Mouse (Mus musculus): ENCODE data around the gene Smox. TPM values are rescaled to one million over a fixed set of nuclear protein-coding genes. Genes with fewer than 3 reads are reported as not detected.
"Not testable (repeated sequence)": the region's sequence is repeated elsewhere in the genome, so short reads cannot be mapped to it uniquely, and the experiment has no call there.

Gene Smox
- total RNA-seq (2021) = 10 to 100 TPM; 20.1 to 21.0 TPM
- long read RNA-seq, experiment 1, transcript Smox-201 (7 exons, 2,270 nt) = major isoform, 16 of 24 reads
- long read RNA-seq, experiment 1, partial matches to known transcripts = 1 of 24 reads
- long read RNA-seq, experiment 1, other reads (novel, unspliced or antisense) = 2 of 24 reads
- long read RNA-seq, experiment 2, transcript Smox-201 (7 exons, 2,270 nt) = major isoform, 8 of 16 reads
- long read RNA-seq, experiment 2, partial matches to known transcripts = 2 of 16 reads
- long read RNA-seq, experiment 2, other reads (novel, unspliced or antisense) = 3 of 16 reads

- no peak for DNase-seq
Observed at GRCm38 (mm10) chr2:131491196-131491595, at the start of gene Smox. Gene Smox (plus strand): TSS chr2:131491496.

- DNase-seq = no peak
Observed at GRCm38 (mm10) chr2:131443084-131443890, 48.0 kb upstream of the Smox start.

GRCm38 (mm10) chr2:131443891-131444190 is 47.5 kb upstream of the Smox start:
- no peak for DNase-seq

GRCm38 (mm10) chr2:131446416-131446982 is 44.8 kb upstream of the Smox start:
- DNase-seq = no peak

- no peak for DNase-seq
Observed at GRCm38 (mm10) chr2:131447566-131448330, 43.5 kb upstream of the Smox start.

- DNase-seq = no peak
Observed at GRCm38 (mm10) chr2:131448353-131448752, 42.9 kb upstream of the Smox start.

GRCm38 (mm10) chr2:131449720-131450119 is 41.6 kb upstream of the Smox start:
- DNase-seq = no peak

- no peak for DNase-seq
Observed at GRCm38 (mm10) chr2:131450491-131450890, 40.8 kb upstream of the Smox start.

GRCm38 (mm10) chr2:131457728-131458127 is 33.6 kb upstream of the Smox start:
- DNase-seq = peak; percentile 38

GRCm38 (mm10) chr2:131460946-131461682 is 30.2 kb upstream of the Smox start:
- DNase-seq = peak; percentile 28

GRCm38 (mm10) chr2:131462991-131463390 is 28.3 kb upstream of the Smox start:
- no peak for DNase-seq

- no peak for DNase-seq
Observed at GRCm38 (mm10) chr2:131464147-131464546, 27.1 kb upstream of the Smox start.

- no peak for DNase-seq
Observed at GRCm38 (mm10) chr2:131466732-131467131, 24.6 kb upstream of the Smox start.

GRCm38 (mm10) chr2:131469916-131470315 is 21.4 kb upstream of the Smox start:
- peak; percentile 33 for DNase-seq

GRCm38 (mm10) chr2:131473749-131474148 is 17.5 kb upstream of the Smox start:
- no peak for DNase-seq

- DNase-seq = not testable (repeated sequence)
Observed at GRCm38 (mm10) chr2:131477105-131477504, 14.2 kb upstream of the Smox start.

GRCm38 (mm10) chr2:131477917-131478316 is 13.4 kb upstream of the Smox start:
- DNase-seq = no peak

GRCm38 (mm10) chr2:131478349-131478748 is 12.9 kb upstream of the Smox start:
- no peak for DNase-seq

GRCm38 (mm10) chr2:131478916-131479315 is 12.4 kb upstream of the Smox start:
- no peak for DNase-seq

GRCm38 (mm10) chr2:131481733-131482132 is 9.6 kb upstream of the Smox start:
- no peak for DNase-seq

GRCm38 (mm10) chr2:131482478-131482877 is 8.8 kb upstream of the Smox start:
- no peak for DNase-seq

GRCm38 (mm10) chr2:131483562-131483961 is 7.7 kb upstream of the Smox start:
- no peak for DNase-seq

All from adrenal gland, postnatal 10 days (tissue).